Mouse (Mus musculus): ENCODE measurements at regions not wholly inside any gene's neighbourhood (a gene's known extent, or its start where the extent isn't known, plus 50 kb on each side); places are given as distances from the start of the nearest gene placed in this dataset.

DNA sequence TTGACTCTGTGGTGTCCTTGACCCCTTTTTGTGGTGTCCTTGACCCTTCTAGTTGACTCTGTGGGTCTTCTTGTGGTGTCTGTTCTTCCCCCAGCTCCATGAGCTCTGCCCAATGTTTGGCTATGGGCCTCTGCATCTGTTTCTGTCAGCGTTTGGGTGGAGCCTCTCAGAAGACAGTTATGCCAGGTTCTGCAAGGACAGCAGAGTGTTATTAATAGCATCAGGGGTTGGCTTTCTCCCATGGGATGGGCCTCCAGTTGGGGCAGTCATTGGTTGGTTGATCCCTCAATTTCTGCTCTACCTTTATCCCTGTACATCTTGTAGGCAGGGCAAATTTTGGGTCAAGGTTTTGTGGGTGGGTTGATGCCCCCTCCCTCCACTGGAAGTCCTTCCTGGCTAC is 138.8 kb downstream of the Tex29 start:
- no peak for DNase-seq (ENCODE audit: low read depth in 2 of 2, low spot score in 2 of 2)

DNA sequence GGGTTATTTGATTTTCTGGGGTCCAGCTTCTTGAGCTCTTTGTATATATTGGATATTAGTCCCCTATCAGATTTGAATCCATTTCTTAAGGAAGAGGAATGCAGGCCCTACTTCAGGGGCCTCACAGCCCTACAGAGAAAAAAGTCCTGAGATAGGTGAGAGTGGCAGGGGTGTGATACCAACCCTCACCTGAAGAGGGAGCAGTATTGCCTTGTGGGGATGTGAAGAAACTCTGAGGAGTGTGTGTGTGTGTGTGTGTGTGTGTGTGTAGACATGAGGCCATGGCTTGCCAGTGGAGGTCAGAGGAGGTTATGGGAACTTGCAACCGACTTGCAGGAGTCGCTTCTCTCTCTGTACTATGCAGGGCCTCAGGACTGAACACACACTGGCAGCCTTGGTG is 141.2 kb downstream of the Tex29 start:
- DNase-seq (ENCODE audit: low read depth in 2 of 2, low spot score in 2 of 2) = peak in 1 of 2 experiments; percentile 7

DNA sequence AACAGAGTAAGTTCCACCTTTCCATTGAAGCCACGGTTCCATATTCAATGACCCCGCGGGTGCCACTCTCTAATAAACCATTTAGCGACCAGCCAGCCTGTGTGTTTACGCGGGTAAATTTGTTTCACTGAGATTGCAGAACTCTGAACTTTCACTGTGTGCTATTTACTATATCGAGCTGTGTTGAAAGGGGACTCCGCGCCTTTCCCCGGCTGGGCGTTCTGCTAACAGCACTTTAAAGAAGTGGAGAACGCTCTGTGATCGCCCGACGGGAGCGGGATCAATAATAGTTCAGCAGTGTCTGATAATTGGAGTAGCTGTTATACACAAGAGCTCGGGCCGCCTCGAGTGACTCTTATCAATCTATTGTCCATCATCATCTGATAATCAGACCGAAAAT is 149.8 kb downstream of the Tex29 start:
- DNase-seq (ENCODE audit: low read depth in 2 of 2, low spot score in 2 of 2) = no peak

DNA sequence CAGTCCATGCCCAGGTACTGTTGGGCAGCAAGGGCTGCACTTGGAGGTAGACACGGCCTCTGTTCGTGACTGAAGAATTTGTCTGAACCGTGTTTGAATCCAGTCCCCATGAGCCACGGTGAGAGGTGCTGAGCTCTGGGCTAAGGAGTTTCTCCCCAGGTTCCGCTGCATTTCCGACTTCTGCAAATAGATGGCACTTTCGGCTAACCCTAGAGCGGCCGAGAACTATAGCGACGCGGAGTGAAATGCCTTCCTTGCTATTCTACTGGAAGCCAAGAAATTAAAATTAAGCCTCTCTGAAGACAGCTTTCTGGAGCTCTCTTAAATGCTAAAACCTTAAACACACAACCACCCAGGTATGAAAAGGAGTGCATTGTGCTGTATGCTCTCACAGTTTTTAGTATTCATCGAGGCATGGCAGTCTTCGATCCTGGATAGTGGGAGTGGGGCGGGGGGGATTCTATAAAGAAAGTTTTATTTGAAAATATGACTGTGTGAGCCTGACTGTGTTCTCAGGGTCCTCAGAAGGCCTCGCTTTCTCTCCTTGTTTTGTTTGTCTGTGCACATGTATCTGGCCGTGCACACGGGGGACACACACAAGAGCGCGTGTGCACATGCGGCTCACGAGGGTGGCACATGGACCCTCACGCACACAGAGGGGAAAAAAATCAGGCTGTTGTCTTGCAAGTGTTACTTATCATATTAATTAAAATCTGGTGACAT is 159.6 kb downstream of the Tex29 start:
- no peak for DNase-seq (ENCODE audit: low read depth in 2 of 2, low spot score in 2 of 2)

DNA sequence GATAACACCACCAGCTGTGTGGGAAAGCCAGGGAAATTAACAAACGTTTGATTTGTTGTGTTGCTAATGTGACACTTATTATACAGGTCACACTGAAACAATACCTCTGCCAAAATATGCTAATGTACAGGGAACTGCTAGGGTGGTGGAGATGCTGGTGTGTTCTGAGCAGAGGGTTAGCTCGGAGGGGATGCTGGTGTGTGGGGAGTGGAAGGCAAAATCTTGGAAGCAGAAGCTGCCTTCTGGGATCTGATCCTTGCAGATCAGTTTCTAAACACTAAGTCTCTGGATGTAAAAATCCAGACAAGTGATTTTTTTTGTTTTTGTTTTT is 160.2 kb downstream of the Tex29 start:
- DNase-seq (ENCODE audit: low read depth in 2 of 2, low spot score in 2 of 2) = no peak

DNA sequence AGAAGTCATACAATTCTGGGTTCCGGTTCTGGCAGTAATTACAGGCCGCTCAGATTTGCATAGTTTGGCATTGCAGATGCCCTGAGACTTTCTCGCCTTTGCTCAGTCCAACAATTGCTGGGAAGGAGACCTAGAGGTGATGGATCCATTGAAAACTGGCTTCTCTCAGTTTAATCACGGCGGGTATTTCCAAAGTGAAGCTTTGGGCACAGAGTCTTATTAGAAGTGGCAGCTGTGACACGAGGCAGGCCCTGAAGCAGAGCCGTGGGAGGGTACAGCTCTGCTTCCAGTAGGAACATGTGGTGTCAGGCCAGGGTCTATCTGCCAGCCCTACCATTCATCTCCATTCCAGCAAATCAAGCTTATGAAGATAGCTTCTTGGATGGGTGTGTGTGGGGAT is 164.0 kb downstream of the Tex29 start:
- DNase-seq (ENCODE audit: low read depth in 2 of 2, low spot score in 2 of 2) = no peak

DNA sequence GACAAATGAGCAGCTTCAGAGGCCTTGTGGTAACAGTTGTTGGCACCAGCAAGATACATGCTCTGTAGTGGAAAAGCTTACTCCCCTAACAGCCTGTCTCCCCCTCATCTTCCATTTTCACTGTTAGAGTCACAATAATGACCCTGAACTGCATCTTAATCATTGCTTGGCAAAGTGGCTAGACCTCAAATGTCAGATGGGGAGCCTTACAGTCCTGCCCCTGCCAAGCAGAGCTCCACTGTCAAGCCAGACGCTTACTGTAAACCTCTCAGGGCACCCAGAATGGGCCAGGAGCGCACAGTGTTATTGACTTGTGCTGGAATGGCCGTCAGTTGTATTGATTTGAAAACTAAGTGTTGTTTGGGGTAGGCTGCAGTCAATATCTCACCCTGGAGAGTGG is 172.5 kb downstream of the Tex29 start:
- no peak for DNase-seq (ENCODE audit: low read depth in 2 of 2, low spot score in 2 of 2)

DNA sequence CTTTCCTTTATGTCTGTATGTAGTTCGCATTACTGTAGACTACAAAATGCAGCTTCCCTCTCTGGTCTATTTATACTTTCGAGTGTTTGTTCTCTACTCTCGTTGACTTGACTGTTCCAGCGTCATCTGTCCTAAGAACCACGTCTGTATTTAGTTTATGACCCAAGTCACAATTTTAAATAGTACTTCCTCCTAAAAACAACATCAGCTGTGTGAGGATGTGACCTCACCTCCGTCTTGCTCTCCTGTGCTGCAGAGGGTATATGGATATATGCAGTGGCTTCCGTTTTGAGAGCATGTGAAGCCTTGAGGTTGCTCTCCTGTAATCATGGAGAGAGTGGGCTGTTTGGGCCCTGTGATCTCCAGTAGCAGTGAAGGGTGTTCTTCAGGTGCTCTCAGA is 177.5 kb downstream of the Tex29 start:
- no peak for DNase-seq (ENCODE audit: low read depth in 2 of 2, low spot score in 2 of 2)

DNA sequence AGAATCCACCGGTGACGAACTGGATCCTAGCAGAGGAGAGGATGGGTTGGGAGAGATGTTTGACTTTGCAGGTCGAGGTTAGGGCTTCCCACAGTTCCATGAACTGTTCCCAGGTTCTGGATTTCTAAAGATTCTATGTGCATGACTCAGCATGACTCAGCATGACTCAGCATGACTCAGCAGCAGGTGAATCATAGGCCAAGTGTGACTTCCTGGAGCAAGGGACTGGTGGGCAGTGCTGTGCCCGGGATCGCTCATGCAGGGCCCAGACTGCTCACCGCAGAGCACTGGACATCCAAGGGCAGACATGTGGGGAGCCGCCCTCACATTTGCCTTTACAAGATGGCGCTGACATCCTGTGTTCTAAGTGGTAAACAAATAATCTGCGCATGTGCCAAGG is 179.0 kb downstream of the Tex29 start:
- no peak for DNase-seq (ENCODE audit: low read depth in 2 of 2, low spot score in 2 of 2)

DNA sequence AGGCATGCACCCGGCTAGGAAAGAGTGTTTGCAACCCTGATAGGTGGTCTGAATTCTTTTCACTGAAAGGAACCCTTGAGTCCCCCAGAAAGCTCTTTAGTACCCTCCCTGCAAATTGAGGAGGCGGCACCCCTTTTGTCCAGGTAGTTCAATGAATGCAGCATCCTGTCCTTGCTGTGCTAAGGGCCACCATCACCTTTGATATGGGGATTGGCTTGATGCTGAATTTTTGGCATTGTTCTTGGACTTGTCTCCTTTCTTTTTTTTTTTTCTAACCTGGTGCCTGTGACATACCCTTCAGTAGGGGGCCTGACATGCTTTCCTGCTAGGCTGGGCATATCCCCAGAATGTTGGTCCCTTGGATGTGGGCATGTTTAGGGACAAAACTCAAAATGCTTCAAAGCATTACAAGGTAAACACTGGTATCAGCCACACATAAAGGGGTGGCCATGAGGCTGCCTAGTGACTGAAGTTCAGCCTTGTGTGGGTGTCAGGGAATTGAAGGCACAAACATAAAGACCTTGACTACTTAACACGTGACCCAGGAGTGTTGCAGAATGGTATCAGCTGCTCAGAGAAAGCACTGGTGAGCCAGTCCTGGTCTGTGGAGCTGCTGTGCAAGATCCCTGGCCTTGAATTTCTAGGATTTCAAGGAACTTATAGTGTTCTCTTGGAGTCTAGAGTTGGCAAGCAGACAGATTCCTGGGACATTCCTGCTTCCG is 183.6 kb downstream of the Tex29 start:
- DNase-seq (ENCODE audit: low read depth in 2 of 2, low spot score in 2 of 2) = no peak

DNA sequence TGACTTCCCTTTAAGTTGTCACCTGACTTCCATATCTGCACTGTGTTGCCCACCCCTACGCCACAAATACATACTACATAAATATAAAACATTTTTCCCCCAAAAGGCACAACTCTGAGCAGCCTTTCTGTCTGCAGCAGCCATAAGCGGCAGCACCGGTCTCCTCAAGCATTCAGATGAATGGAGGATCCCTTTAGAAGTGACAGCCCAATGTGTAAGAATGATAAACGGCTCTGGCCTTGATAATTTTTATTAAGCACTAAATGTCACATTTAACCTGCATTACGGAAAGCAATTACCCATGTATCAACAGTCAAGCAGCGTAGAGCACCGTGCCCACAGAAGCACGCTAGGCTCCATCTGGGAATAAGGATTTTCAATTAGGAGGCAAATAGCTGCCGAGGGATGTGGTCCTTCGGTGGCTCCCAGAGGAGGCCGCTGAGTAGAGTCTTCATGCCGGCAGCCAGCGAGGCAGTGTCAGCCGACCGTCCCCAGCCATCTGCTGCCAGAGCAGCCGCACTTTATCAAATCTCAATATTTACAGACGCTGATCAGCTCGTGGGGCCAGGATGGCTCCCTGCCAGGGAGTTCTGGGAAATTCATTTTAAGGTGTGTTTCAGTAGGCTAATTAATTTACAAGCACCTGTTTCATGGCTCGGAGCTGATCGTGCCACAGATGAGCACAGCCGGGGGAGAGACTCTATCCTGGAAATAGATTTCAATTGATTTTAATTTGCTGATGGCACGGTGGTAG is 190.3 kb downstream of the Tex29 start:
- no peak for DNase-seq (ENCODE audit: low read depth in 2 of 2, low spot score in 2 of 2)

DNA sequence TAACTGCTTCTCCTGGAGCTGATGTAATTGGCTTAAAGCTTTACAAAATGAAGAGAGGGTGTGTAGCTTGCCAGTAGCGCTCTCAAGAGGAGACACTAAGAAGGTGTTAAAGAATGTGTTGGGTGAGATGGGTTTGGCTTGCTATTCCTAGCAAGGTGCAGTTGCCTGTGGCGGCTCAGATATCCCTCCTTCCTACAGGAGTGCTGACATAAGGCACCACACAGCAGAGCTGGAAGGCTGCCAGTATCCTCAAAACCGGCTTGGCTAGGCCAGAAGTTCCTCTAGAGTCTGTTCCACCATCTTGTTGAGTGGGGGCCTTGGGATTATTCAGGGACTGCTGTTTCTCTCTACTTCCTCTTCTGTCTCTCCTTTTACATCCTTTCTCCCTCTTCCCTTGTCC is 191.5 kb downstream of the Tex29 start:
- no peak for DNase-seq (ENCODE audit: low read depth in 2 of 2, low spot score in 2 of 2)

DNA sequence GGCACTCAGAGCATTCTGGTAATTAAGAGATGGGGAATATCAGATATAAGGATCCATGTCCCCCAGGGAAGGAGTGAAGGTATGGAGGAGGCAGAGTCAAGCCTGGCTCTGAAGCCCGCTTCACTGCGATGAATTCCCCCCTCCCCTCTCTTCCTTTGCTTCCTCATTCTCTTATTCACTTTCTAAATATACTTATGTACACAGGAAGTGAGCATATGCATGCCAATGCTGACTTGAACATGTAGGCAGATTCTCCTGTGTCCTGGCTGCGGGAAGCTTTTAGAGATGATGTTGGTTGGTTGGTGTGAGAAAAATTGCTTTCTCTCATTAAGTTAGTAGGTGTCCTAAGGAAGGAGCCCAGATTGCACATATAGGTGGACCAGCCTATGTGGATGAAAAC is 192.1 kb downstream of the Tex29 start:
- no peak for DNase-seq (ENCODE audit: low read depth in 2 of 2, low spot score in 2 of 2)

DNA sequence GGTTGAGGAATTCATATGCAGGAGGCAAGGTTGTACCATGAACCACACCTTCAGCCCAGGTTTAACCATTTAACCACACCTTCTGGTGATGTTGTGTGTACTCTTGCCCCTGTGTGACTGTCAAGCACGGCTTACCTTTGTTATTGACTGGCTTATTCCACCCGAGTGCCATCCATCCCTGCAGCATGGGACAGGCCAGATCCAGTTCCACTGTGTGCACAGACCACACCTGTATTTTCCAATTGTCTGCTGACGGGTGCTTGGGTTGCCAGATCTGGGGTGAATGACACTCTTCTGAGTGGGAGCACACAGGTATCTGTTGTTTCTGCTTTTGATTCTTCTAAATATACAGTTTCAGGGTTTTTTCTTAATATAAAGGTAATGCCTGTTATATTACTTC is 196.1 kb downstream of the Tex29 start:
- DNase-seq (ENCODE audit: low read depth in 2 of 2, low spot score in 2 of 2) = no peak

DNA sequence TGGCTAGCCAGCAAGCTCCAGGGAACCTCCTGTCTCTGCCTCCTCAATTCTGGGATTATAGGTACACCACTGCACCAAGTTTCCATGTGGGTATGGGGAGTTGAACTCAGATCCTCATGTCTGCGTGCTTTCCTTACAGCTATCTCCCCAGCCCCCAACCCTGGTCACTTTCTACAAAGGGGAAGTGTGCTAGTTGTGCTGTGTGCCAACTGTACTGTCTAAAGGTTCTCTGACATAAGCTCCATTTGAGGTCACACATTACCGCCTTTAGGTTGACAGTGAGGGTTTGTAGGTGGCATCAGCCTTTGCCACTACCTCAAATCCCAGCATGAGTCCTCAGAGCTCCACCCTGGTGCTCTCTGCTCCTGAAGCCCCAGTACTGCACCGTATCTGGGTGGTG is 200.7 kb downstream of the Tex29 start:
- no peak for DNase-seq (ENCODE audit: low read depth in 2 of 2, low spot score in 2 of 2)

DNA sequence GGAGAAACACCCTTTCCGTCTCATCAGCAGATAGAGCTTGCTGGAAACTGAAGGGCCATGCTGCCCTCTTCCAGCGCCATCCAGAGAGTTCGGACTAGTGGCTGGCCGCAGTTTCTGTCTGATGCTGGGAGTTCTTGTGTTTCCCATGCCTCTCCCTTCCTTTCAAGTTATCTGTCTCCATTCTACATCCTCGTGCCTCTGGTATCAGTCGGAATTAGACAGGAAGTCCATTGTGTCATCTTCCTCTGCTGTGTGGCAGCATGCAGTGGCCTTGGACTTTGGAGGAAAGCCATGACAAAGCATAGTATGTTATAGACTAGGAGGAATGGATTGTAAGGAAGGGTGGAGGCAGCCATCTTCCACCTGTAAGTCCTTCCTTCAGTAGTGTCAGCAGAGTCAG is 201.4 kb downstream of the Tex29 start:
- no peak for DNase-seq (ENCODE audit: low read depth in 2 of 2, low spot score in 2 of 2)

DNA sequence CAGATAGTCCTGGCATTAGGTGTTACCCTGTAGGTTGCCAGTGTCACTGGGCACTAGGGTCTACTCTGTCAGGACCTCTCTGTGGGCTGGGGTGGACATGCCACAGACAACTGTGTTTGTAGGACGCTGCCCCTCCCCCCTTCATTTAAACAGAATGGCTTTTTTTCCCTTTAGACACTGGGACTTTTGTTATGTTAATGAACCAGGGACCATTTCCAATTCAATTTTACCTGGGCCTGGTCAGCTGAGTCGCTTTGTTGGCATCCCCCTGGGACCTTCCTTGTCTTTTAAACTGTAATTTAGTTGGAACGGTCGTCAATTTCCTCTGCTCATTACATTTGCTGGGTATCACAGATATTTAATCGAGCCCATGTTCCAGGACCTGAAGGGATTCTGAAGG is 210.6 kb downstream of the Tex29 start:
- DNase-seq (ENCODE audit: low read depth in 2 of 2, low spot score in 2 of 2) = no peak

DNA sequence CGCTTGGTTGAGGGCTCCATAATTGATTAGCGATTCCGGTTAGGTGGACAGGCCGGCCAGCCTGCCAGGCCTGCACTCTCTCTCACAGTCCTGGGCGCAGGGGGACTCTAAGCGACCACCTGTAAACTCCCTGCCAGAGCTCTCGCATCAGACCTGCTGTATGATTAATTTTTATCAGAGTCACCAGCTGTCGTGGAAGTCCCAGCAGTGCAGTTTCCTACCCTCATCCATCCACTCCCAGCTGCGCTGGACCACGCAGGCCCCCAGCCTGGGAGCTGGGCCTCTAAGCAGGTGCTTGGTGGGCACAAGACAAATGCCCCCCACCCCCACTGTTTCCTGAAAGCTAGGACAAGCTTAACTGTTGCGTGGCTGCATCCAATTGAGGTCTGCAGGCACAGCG is 211.1 kb downstream of the Tex29 start:
- DNase-seq (ENCODE audit: low read depth in 2 of 2, low spot score in 2 of 2) = no peak

DNA sequence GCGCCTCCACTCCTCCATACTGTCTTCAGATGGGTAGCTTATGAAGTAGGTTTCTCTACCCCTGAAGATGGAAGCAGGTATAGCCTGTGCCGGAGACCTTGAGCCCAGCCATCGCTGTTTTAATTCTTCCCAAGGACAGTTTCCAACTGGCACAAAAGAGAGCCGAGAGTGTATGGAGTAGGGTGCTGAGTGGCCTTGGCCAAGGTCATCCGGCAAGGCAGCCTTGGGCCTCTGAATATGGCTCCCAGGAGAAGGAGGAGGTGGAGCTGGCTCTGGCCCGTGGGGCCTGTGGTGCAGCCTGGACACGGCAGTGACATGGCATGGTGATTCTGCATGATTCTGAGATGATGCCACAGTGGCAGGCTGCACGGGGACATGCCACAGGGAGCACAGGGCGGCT is 215.7 kb downstream of the Tex29 start:
- DNase-seq (ENCODE audit: low read depth in 2 of 2, low spot score in 2 of 2) = no peak

DNA sequence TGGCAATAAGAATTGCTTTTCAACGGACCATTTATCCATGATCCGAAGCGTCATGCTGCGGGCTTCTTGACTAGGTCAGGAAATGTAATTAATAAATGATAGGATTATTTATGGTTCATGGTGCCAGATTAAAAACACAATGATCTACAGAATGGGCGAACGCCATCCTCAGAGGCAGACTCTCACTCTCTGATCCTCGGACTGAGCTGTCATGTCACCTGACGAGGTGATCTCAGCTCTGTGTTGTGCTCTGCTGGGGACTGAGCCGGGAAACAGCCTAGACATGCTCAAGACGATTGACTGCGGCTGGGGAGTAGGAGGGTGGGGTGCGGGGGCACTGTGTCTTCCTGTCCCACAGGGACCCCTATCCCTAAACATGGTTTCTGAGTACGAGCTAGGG is 217.4 kb upstream of the A230072I06Rik start:
- no peak for DNase-seq (ENCODE audit: low read depth in 2 of 2, low spot score in 2 of 2)

DNA sequence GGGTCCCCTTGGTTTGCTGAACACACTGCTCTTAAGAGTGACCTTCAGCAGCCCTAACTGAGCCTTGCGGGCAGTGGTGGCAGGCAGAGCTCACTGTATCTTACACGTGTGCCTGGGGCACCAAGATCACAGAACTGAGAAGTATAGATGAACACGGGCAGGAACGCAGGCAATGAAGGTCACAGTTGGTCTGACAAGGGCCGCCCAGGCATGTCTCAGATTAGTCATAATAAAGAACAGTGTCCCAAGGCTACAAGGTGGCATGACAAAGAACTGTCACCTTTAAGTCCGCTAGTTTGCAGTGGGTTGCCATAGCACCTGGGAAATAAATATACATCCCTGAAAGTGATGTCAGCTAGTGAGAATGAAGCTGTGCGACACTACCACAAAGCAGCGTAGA is 215.9 kb upstream of the A230072I06Rik start:
- DNase-seq (ENCODE audit: low read depth in 2 of 2, low spot score in 2 of 2) = no peak

DNA sequence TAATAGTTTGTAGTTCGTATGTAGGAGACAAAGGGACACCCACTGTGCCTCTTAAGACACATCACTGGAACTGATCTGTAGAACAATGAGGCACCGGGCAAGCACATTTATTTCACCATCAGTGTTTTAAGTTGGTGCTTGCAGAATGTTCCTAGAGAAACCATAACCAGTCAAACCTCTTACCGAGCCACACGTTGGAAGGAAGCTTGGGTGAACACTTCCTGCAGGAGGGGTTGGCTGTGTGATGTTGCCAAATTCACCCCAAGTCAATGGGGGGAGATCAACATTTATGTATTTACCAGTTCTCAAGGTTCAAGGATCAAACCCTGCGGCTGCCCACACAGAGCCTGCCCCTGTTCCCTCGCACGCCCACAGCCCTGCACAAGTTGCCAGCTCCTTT is 214.0 kb upstream of the A230072I06Rik start:
- DNase-seq (ENCODE audit: low read depth in 2 of 2, low spot score in 2 of 2) = no peak

Measured in CD8-positive naive resting alpha-beta T cell, adult 2 months (primary cell).